Mouse (Mus musculus): ENCODE results near the gene Flad1.

The Flad1 gene

DNA sequence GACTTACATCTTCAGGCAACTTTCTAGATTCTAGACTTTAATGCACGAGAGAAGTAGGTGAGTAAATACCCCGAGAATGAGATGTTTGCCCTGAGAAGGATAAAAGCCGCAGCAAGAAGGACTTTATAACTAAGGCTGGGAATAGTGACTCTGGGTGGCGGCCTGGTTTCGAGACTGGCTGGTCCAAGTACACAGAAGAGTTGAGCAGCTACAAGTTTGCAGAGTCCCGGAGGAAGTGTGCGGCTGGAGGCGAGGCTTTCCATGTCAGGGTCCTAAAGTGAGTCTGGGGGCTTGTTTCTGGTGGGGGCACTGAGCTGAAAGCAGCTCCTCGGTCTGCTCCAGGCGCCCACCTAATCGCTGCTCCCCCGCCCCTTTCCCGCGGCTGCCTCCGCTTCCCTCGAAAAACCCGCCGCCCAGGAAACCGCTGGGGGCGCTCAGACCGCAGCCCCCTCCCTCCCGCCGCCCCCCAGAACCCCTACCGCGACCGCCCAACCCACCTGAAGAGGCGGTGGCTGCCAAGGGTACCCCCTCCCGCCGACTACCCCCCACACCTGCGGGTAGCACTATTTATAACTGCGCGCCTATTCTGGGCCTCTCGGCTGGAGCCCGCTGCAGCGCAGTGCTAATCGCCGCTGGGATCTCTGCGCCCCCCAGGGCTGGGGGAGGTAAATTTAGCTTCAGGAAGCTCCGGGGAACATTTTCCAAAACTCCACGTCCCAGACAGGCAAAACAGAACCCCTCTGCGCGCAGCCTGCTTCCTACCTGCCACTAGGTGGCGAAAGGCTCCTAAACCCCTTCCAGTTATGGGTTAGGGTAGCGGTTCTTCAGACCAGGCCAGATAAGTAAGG lies 15.6 kb downstream of the Flad1 start:
- peak; percentile 76 to 82 for DNase-seq

DNA sequence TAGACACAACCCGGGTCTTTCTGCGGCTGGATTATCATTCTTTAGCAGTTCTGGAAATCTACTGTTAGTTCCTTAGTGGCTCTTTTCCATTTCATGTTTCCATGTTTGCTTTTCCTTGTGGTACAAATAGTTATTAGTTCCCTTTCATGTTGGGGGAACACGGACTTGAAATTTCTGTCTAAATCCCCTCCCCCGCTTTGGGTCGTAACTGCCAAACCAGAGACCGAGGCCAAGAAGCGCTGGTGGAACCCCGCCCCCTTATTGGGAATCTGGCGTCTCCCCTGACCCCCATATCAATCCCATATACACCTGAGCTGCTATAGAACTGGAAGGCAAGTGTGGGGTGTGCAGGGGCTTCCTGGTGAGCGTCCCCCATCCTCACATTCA lies 16.3 kb downstream of the Flad1 start:
- peak in 1 of 2 experiments; percentile 34 for DNase-seq

DNA sequence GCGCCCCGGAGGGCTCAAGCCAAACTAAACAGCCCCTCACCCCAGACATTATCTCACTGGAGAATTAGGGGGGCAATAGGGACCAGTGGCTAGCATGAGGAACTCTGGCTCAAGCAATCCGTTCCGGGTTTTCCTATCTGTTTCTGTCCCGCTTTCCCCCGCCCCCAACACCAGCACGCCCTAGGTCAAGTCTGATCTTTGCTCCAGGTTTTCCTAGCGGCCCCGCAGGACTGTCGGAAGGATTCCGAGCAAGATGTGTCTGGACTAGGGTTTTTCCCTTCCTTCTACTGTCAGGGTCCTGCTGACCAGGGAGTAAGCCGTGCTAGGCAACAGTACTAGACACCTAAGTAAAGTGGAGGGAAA lies 16.8 kb downstream of the Flad1 start:
- DNase-seq: peak in 1 of 2 experiments; percentile 91

DNA sequence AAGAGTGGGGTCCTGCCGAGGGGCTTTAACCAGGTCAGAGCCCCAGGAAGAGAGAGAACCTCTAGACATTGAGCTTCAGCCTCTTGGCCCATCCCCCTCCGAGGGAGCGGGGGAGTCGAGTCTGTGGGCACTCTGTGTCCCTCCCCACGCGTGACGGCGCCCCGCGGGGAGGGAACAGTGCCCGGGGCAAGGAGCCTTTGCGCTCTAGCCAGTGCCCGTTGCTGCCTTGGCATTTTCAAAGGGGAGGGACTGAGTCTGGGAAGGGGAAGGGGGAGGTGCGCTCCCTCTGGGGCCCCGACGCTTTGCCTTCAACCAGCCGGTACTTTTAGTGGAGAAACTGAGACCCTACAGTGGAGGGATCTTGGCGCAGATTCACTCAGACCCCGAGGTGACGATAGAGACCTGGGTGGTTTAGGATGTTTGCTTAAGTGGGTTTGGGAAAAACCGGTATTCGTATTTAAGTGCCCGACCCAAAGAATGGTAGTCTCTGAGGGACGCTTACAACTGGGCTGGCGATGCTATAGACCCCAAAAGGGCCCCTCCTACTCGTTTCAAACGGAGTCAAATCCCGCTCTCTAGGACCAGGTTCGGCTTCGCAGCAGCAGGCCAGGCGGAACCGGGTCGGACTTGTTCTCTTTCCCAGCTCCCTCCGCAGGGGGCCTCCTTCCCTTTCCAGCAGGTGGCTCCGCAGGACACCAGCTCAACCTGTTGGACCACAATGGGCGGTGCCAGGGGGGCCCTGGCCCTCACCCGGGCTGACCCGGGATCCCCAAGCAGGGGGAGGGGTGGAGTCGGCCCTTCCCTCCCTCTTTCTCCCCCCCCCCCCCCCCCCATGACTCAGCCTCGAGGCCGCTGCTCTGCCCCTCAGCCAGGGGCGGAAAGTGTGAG lies 17.4 kb downstream of the Flad1 start, which contains the start of gene Zbtb7b:
TSS of gene Zbtb7b (minus strand) at position 771 of the 888 bp plus-strand sequence.
- peak; percentile 90 to 93 for DNase-seq

DNA sequence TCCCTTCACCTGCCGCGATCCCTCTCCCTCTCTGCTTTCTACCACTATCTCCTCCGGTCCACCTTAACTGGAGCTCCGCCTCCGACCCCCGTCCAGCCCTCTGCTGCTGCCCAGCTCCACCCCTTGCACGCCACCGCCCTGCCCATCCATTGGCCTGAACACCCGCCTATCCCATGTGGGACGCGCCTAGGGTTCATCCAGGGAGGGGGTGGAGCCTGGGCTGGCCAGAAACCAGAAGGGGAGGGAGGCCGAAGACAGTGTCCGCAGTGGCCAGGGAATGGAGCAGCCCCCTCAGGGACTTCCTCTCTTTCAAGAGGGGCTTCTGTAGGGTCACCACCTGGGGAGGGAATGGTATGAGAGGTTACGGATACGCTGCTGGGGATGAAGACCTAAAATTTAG lies 18.1 kb downstream of the Flad1 start:
- peak; percentile 98 to 99 for DNase-seq

DNA sequence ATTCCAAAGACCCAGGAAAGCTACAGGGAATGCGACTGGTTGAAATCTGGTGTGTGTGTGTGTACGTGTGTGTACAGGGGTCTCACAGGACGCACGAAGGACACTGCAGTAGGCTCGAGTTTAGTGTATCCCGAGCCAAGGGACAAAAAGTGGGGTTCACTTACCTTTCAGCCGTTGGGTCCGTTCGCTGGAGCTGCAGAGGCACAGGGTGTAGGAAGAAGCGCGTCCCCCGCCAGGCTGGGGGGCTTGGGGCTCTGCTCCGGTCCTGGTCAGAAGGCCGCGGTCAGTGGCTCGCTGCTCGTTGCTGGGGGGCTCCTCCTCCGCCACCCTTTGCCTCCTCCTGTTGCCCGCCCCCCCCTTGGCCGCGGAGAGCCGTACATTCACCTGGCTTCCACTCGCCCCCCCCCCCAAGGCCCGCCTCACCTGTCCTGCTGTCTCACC lies 18.8 kb downstream of the Flad1 start:
- DNase-seq: peak; percentile 55 to 75

DNA sequence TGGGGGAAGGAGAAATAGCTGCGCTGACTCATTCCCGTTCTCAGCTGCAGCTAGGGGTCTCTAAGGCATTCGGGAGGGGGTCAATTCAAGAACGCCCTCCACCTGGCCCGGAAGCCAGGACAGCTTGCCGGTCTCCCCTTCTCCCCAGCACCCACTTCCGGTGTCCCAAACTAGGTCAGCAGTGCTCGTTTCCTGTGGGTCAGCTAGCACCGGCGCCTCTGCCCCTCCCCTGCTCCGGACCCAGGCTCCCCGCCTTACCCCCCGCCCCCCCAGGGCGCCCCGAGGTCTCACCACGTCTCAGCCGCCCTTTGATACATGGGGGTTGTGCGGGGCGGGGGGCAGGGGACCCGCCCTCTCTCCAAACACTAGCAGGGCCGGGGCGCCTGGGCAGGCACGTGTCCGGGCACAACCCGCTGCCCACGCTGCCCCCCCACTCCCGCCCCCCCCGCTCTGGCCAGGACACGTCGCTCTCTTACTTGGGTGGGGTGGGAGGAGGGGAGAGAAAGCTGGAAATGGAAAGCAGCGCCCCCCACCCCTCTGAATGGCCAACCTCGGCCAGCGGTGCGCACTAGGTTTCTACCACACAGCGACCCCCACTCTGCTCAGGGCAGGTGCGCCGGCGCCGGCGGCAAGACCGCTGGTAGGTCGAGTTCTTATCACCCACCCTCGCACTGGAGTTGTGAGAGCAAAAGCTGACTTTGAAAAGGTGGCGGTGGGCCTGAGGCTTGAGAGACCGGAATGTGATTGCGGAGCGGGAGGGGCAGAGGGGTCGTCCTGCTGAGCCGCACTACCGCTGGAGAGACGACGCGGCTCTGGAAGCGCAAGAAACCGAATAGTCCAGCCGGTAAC lies 19.8 kb downstream of the Flad1 start:
- peak; percentile 69 to 75 for DNase-seq

DNA sequence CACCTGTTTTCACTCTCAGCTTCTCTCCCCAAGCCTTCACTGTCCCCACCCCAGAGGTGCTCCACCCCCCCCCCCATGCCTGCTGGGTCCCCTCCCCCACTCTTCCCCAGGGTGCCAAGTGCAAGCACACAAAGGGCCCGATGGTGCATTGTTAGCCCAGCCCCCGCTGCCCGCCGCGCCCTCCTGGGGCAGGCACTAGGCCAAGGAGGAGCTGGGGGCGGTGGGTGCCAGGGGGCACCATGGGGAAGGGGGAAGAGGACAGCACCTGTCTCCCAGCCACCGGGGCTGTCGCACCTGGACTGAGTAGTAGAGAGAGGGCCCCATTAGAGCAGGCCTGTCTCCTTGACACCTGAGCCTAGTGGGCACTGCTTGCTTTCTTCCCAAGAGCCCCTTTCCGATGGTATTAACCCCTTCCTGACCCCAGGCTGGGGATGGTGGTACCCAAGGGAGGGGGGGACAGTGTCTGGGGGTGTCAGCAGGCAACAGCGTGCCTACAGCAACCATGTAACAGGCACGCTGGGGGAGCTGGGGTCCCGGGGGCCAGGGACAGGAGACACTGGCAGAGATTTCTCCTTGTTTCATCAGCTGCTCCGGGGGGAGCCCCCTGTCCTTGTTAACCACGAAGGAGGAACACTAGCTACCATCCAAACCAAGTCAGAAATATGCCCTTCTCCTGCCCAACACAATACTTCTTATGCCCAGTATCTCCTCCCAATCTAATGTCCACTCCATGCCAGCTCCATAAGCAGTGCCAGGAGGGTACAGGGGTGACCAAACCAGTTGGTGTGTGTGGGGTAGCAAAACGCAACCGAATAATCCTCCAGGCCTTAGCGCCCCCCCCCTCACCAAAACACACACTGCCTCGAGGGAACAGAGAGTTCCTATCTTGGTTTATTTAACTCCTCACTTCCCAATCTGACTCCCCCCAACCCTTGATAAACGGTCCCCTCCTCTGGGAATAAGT lies 20.7 kb downstream of the Flad1 start:
- DNase-seq: peak; percentile 39 to 59

DNA sequence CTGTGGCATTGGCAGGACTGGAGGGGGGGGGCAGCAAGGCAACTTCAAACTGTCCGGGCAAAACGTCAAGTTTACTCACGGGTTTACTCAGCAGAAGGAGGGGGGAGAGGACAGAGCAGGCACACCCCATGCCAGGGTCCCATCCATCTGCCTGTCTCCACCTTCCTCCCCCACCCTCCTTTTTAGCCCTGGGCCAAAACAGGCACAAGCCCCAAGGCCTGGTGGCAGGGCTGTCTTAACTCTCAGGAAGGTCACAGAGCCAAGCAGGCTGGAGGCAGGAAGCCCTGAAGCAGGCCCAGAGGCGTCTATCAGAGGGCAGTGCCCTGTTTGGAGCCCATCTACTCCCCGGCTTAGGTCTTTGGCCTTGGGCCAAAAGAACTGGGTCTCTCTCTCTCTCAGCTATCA lies 21.6 kb downstream of the Flad1 start:
- DNase-seq: peak; percentile 46 to 49

DNA sequence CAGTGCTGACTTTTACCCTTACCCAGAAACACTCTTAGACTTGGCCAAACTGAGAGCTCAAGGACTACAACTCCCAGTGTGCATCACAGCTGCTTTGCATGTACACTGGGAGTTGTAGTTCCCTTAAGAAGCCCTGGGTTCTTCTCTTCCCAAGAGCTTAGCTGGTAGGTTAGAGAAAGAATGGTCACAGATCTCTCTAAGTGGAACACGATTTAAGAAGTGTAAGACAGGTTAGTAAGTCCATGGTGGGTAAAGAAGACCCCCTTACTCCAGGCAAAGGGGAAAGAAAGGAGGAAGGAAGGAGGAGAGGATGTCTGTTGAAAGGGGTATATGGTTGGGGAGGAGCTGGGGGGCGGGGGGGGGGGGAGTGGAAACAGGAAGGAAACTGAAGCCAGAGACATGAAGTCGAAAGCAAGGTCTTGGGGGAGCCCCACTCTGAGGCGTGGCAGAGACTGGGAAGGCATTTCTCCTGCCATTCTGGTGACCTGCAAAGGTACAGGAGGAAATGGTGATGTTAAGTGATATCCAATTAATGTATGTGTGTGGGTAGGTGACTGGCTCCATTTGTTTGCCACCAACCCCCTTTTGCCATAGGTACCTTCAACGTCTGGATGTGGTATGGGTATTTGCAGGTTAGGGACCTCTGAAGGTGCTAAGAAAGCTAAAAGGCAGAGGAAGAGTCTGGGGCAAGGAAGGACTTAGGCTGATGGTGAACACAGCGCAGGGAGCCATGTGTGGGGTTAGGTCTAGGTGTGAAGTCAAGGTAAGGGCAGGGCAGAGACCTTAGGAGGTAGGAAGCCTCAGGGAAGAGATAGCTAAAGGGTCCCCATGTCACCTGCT lies 22.5 kb downstream of the Flad1 start:
- peak in 1 of 2 experiments; percentile 54 for DNase-seq

DNA sequence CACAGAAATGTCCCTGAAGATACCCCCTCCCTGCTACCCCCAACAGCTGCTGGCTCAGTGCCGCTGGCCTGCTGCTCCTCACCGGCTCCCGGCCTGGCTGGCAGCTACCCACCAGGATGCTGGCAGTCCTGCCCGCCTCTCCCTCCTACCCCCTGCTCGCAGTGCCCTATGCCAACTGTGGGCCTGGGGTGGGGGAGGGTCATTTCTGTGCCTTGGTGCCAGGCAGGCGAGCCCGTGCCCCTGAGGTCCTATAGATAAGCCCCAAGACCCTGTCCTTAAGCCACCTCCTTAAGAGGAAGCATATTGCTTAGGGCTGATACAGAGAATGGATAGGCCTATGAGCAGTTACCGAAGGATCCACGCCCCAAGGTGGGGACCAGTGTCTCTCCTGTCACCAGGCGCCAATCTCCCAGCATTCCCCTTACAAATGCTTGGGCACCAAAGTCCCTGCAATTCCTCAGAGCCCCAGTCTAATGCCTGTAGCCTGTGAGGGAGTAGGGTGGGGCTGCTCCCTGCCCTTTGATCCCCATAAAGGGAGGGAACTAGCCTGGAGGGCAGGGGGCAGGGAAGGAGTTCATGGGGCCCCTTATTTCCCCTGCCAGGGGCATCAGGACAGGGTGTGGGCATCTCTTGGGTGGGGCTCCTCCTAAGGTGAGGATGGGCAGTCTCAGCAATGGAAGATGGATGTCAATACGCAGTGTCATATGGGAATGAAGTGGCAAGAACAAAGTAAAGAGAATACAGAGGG lies 23.4 kb downstream of the Flad1 start:
- DNase-seq: peak; percentile 58 to 73

DNA sequence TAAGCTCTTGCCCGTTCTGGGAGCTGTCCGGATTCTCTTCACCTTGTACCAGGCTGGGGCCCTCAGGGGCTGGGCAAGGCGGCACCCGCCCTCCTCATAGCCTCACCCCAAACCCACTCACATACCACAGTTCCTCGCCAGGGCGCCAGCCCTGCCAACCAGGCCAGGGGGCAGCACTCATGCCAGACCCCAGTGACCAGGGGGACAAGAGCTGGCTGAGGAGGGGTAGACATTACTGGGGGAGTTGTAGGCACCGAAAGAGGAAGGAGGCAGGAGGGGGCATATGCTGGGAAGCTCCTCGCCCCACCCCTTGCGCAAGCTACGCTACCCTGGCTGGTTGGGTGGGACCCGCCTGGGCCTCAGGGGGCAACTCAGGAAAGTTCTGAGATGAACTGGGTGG lies 24.0 kb downstream of the Flad1 start:
- peak in 1 of 2 experiments; percentile 35 for DNase-seq

DNA sequence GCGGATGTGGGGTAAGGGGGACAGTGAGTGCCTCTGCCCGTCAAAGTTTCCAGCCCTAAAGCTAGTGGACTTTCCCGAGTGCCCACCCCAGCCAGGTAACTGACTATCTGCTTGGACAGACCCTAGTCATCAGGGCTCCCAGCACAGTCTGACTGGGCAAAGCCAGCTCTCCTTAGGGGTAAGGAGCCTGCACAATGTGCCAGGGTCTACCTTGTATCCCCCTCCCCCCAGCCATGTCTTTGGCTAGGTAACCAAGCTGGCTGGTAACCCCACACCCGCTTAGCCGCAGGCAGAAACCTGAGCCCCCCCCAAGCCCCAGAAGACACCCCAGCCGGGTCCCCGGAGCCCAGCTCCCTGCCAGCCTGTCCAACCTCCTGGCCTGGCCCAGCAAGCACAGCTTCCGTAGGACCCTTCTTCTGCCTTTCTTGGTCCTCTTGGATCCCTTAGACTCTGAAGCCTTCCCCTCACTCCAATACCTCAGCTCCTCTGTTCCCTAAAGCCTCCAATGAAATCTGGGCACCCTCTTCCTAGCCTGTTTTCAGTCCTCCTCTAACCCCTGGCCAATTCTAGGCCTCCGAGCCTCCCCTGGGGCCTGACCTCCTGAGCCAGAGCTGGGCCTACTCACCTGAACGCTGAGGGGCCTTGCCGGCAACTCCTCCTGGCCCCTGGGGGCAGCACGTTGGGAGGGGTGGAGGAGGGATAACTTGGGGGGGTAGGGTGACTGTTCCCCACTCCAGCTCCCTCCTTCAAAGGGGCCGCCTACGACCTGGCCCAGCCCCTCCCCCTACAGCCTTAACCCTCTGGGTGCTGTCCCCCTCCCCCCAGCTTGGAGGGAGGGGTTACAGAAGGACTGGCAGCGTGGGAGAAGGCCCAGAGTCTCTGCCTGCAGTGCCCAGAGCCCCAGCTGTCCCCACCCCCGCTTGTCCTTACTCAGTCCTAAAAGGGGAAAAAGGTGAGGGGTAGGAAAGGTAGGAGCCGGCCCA lies 24.9 kb downstream of the Flad1 start:
- DNase-seq: peak in 1 of 2 experiments; percentile 31

DNA sequence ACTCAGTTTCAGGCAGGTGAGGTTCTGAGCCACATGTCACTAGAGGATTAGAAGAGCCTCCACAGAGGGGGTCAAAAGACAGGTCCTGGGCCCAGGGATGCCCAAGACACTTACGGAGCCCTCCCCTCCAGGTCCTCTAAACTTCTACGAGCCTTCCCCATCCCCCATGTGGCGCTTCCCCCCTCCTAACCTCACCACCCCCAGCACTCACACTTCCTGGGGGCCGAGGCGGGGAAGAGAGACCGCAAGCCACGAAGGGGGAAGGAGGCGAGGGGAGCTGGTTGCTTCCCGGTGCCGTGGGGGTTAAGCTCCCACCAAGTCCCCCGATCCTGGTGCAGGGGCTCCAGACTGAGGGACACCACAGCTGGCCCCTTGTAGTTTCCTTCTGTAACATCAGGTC lies 26.2 kb downstream of the Flad1 start:
- DNase-seq: peak in 1 of 2 experiments; percentile 16

DNA sequence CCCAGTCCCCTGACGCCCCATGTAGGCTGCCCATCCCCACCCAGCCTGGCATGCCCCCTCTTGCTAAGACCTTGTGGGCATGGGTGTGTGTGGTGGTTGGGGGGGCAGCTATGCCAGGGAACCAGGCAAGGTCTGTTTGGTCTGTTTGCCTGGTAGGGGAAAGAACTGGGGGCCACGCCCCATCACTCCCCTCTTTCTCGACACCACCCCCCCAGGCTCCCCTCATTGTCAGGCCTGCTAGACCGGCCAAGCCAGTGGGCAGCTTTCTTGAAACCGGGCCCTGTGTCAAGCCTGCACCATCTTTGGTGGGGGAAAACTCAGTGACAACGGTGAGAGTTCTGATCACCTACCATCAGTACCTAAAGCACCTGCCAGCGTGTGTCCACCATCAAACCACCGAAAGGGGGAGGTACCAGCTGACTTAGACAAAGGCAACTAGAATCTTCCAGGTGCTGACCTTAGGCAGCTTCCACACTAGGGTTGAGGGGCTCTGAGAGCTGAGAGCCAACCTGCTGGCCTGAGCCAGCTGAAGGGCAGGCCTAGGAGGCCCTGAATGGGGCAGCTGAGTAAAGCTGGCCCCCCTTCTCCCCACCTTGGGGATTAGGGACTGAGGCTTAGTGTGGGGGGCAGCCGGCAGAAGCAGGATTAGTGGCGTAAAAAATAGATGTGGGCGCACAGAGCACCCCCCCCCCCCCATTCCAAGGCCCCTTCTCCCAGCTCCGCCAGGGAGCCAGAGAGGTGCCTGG lies 27.2 kb downstream of the Flad1 start:
- no peak for DNase-seq

DNA sequence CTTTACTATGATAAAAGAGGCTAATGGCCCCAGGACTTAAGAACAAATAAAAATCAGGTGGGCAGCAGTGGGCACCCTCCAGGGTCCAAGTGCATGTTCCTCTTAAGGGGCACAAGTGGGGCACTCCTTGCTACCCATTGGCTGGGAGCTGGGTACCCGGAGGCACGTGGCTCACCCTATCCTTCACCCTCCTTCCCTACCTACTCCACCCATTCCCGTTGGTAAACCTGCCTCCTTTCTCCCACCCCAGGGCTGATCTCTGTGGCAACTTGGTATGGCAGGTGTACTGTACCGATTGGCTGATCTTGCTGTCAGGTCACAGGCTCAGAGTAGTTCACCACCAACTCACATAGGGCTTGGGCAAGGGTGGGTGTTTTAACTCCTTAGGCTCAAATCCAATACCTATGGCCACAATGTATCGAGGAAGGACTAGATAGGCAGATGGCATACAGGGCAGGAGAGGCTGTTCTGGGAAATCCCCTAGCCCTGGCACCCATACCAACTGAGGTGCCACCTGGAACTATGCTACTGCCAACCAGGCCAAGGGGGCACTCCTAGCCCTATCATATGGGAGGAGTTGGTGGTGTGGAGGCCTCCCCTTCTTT lies 27.9 kb downstream of the Flad1 start:
- DNase-seq: peak in 1 of 2 experiments; percentile 36

DNA sequence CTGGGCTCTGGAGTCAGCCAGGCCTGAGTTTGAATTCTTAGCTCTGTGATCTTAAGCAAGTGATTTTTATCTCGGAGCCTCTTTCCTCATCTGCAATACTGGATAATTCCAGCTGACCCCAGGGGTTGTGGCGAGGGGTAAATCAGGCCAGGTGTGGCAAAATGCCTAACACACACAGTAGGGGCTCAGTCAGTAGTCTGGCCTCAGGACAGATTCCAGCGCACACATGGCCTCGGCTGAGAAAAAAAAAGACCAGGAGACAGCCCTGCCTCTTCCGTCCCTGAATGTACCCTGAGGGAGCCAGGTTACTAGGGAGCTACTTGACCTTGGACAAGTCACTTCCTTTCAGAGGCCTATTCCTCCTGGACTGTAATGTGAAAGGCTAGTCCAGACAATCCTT lies 28.7 kb downstream of the Flad1 start:
- DNase-seq: peak in 1 of 2 experiments; percentile 10
